Mouse (Mus musculus): ENCODE data around the gene Pde11a. TPM values are rescaled to one million over a fixed set of nuclear protein-coding genes. Genes with fewer than 3 reads are reported as not detected.

Gene Pde11a
- total RNA-seq, 2 experiments from 2014 or later = 0.22 to 0.31 TPM

- intact Hi-C loops (cut with DNase I) = no loop called here
- no peak for DNase-seq (ENCODE audit: low spot score)
These were observed 321.7 kb downstream of the Pde11a start for GRCm38 (mm10) chr2:76016890-76017289.

GRCm38 (mm10) chr2:76016136-76016535 lies 322.4 kb downstream of the Pde11a start:
- intact Hi-C loops (cut with DNase I) = no loop called here
- DNase-seq (ENCODE audit: low spot score) = no peak

DNA sequence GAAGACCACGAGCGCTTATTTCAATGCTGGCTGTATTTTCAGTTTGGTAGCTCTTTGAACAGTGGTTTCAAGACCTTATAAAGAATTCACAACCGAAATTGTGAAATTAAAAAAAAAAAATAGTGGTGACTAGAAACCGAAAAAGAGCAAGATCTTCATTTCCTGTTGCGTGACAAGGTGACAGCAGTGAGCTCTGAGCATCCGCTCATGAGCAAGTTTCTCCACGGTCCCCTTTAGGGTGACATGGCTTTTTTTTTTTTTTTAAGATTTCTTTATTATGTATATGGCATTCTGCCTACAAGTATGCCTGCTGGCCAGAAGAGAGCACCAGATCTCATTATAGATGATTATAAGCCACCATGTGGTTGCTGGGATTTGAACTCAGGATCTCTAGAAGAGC lies 323.1 kb downstream of the Pde11a start:
- intact Hi-C loops (cut with DNase I) = no loop called here
- no peak for DNase-seq (ENCODE audit: low spot score)

GRCm38 (mm10) chr2:76014659-76015058 lies 323.9 kb downstream of the Pde11a start:
- intact Hi-C loops (cut with DNase I) = no loop called here
- DNase-seq (ENCODE audit: low spot score) = no peak

GRCm38 (mm10) chr2:76006194-76006593 lies 332.4 kb downstream of the Pde11a start:
- intact Hi-C loops (cut with DNase I) = no loop called here
- no peak for DNase-seq (ENCODE audit: low spot score)

DNA sequence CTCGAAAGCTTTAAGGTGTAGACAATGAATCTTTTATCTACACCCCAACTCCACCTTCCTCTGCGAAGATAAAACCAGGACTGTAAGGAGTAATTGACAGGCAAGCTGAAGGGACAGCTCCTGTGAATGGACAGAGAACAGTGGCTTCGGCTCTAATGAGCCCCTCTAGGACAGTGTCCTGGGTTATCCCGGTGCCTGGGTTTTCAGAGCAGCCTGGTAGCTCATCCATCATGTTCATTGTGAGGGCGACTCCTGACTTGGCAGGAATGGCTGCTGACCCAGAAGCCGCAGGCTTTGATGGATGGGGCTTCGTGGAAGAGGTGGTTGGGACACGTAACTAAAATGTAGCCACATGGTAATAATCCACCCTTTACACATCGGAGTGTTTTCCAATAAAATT lies 335.7 kb downstream of the Pde11a start:
- intact Hi-C loops (cut with DNase I) = no loop called here
- no peak for DNase-seq (ENCODE audit: low spot score)

DNA sequence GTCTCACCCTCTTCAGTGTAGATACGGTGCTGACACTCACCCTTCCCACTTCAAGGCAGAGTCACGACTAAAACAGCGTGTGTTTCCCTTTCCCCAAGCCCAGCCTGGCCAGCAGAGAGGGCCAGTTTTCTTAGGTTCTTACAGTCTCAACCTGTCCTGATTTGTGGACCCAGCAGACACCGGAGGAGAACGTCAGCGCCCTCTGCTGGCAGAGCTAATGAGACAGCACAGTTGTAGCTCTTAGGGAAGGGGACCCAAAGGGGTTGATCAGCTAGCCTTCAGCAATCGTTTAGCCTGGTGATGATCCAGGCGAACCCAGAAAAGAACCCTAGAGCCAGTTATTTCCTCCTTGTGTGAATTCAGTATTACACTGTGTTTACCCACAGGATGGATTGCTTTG lies 337.2 kb downstream of the Pde11a start:
- intact Hi-C loops (cut with DNase I) = no loop called here
- no peak for DNase-seq (ENCODE audit: low spot score)

DNA sequence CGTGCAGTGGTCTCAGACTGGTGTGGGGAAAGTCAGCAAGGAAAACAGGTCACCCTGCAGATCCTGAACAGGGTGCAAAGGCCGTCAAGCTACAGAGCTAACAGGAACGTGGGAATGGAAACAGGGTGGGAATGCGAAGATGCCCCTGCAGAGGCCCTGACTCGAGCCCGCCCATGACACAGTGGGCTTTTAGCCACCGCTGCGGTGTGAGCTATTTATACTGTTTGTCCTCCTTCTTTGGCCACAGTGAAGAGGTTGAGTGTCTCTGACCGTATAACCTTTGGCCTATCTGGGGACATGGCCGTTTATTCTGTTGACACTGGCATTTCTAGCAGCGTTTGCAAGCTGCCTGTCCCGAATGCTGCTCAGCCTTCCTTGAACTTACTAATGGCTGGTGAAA lies 338.9 kb downstream of the Pde11a start:
- intact Hi-C loops (cut with DNase I) = no loop called here
- DNase-seq (ENCODE audit: low spot score) = no peak

DNA sequence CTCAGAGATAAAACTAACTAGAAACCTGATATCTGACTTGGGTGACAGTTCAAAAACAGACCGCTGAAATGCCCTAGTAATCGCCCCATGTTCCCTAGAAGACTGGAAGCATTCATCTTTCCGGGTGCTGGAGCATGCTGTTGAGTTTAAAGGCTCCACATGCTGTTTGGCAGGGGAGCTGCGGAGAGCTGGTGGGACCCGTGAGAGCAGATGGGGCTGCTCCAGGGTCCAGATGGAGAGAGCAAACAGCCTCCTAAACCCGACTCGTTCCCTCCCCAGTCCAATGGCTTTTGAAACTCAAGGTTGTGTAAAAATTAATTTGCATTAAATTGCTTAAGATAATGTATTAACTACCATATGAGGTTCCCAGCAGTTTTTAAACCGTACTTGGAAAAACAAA lies 339.9 kb downstream of the Pde11a start:
- no peak for DNase-seq (ENCODE audit: low spot score)
- intact Hi-C loops (cut with DNase I) = no loop called here

GRCm38 (mm10) chr2:75997726-75998125 lies 340.8 kb downstream of the Pde11a start:
- intact Hi-C loops (cut with DNase I) = no loop called here
- DNase-seq (ENCODE audit: low spot score) = no peak

DNA sequence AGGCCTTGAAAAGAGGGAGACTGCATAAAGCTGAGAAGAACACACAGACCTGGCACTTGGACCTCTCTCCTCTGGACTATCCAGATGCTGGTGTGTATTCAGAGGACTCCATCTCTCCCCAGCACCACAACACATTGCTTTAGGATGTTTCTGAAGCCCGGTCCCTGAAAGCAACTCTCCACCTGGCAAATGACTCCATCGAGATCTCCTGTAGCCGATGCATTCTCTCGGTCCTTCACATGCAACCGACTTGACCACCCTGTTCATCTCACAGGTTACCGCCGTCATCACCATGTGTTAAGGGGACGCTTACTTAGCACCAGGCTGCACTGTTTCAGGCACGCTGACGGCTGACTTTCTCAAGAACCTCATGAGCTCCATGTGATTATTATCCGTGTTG lies 343.7 kb downstream of the Pde11a start:
- no peak for DNase-seq (ENCODE audit: low spot score)
- intact Hi-C loops (cut with DNase I) = no loop called here

- intact Hi-C loops (cut with DNase I) = loop anchor here (1.0 kb wide), 1 partner anchor 78 kb away; no protein-coding TSS in a partner anchor
- DNase-seq (ENCODE audit: low spot score) = no peak
These were observed 346.9 kb downstream of the Pde11a start for GRCm38 (mm10) chr2:75991581-75992205.

DNA sequence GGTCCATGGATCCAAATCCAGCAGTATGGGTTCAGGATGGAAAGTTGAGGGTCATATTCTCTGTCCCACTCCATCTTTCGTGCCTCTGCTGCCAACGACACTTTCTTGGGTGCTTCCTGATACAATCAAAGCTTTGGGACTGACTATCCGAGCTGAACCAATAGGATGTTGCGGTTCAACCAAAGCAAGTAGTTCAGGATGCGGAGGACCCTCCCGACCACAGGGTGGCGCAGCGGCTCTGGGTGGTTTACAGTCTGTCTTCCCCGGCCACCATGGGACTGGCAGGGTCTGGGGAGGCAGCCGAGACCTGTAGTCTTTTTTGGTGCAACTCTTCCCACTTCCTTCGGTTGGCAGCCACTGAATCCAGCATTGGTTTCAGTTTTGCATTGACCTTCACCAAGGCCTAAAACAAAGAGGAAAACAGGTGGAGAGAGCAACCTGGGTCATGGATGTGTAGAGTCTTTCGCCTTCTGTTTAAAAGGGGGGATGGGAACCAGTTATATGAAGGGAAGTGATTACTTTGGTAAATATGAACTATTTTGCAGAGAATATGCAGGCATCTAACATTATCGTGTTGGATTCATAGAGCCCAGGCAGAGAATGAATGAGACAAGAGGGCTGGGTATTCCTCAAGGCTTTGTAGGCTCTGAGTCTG lies 347.6 kb downstream of the Pde11a start:
- intact Hi-C loops (cut with DNase I) = loop anchor here (1.0 kb wide), 1 partner anchor 78 kb away; no protein-coding TSS in a partner anchor
- DNase-seq (ENCODE audit: low spot score) = peak; percentile 24

- intact Hi-C loops (cut with DNase I) = no loop called here
- DNase-seq (ENCODE audit: low spot score) = no peak
These were observed 348.9 kb downstream of the Pde11a start for GRCm38 (mm10) chr2:75989694-75990093.

- no peak for DNase-seq (ENCODE audit: low spot score)
- intact Hi-C loops (cut with DNase I) = no loop called here
These were observed 349.7 kb downstream of the Pde11a start for GRCm38 (mm10) chr2:75988779-75989363.

- intact Hi-C loops (cut with DNase I) = no loop called here
- no peak for DNase-seq (ENCODE audit: low spot score)
These were observed 350.2 kb downstream of the Pde11a start for GRCm38 (mm10) chr2:75988378-75988777.

- no peak for DNase-seq (ENCODE audit: low spot score)
- intact Hi-C loops (cut with DNase I) = no loop called here
These were observed 350.8 kb downstream of the Pde11a start for GRCm38 (mm10) chr2:75987739-75988138.

DNA sequence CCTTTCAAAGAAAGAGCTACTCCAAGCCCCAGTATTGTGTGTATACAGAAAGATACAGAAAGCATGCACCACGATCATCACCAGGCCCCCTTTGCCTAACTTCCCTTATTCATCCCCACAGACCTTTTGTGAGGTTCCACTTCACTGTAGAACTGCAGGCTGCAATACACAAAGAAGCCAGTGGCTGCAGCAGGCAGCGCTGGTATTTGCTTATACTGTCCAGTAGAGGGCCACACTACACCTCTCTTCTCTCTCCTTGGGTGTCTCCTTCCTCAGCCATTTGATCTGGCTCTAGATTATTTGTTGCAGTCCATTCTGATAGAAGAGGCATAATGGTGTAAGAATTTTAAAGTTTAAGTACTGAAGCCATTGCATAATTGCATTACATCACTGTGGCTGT lies 353.4 kb downstream of the Pde11a start:
- DNase-seq (ENCODE audit: low spot score) = no peak
- intact Hi-C loops (cut with DNase I) = no loop called here

DNA sequence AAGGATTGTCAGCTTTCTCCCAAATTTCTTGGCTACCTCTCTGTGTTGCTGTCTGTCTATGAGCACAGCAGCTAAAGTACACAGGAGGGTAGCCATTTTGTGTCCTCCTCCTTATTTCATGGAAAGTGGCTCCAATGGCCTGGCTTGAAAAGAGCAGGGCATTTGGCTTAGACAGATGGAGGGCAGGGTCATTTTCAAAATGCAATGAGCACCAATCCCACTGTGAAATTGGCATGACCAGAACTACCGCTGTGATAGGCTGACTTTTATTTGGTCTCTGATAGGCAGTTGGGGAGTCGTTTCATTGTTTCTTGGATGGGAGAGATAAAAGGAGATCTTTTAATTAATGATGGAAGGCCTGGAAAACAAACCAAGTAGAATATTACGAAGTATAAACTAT lies 354.7 kb downstream of the Pde11a start:
- intact Hi-C loops (cut with DNase I) = no loop called here
- no peak for DNase-seq (ENCODE audit: low spot score)

DNA sequence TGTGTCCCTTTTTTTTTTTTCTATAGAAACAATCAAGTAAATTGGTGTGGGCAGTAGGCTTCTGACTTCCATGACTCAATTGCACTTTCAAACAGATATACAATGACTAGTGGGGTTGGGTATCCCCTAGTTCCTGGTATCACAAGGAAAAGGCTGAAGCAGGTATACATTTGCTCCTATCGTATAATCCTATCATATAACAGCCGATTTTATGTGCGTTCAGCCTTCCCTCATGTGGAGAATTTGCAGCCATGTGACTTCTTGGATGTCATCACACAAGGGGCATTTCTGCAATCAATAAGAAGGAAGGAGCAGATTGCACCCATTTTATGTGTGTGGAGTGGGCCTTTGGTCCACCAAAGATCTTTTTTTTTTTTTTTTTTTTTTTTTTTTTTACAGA lies 355.5 kb downstream of the Pde11a start:
- DNase-seq (ENCODE audit: low spot score) = no peak
- intact Hi-C loops (cut with DNase I) = no loop called here

DNA sequence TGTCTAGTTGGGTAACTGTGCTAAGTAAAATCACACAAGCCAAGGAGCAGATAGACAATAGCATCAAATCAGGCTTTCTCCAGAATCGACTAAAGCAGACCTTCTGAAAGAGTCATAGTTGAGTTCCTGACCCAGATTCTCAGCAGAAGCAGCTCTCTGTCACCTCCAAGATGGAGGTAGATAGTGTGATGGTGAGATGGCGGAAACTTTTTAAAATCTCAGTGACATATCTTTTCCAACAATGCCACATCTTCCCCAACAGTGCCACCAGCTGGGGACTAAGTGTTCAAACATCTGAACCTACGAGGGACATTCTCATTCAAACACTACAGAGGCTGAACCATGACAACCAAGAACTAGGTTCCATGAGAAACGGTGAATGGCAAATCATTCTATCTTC lies 355.9 kb downstream of the Pde11a start:
- intact Hi-C loops (cut with DNase I) = no loop called here

More for the DNA sequence above, 355.9 kb downstream of the Pde11a start:
- no peak for DNase-seq (ENCODE audit: low spot score)
